Mouse (Mus musculus): Measurements from ENCODE around the gene Il5ra.

Il5ra gene

GRCm38 (mm10) chr6:106738229-106738628 is 10.6 kb downstream of the Il5ra start:
- no peak for DNase-seq (ENCODE audit: low read depth, low spot score)

DNA sequence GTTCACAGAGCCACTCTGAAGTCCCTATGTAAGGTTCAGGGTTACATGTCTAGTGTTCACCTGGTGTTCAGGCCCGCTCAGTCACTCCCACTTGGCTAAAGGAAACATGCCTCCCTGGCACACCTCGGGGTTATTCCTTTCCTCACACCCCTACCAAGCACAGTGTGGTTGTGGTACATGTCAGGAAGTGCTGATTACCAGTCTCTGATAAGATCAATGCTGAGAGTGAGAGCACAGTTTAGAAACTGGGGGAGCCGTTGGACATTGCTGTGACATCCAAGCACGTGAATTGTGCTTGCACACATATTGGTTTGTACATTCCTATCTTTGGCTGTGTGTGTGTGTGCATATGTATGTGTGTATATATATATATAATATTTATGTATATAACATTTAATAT is 16.3 kb downstream of the Il5ra start:
- DNase-seq (ENCODE audit: low read depth, low spot score): no peak

- no peak for DNase-seq (ENCODE audit: low read depth, low spot score)
These were observed 19.0 kb downstream of the Il5ra start for GRCm38 (mm10) chr6:106729682-106730314.

- no peak for DNase-seq (ENCODE audit: low read depth, low spot score)
These were observed 21.1 kb downstream of the Il5ra start for GRCm38 (mm10) chr6:106727703-106728102.

DNA sequence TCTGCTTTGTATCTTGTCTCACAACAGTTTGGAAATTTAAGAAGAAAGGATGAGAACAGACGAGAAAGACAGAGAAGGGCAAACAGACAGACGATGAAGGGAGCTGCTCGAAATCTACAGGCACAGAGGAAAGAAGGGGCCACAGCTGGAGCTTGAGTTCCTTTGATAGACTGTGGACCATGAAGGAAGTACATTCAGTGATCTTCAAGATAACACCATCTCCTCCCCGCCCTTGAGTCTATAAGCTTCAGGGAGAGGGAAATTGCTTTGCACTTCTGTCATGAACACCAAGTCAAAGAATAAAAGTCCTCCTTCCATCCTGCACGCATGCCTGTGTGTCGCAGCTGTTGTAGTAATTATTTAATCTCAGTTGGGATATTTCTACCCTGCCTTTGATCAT is 22.8 kb downstream of the Il5ra start:
- DNase-seq (ENCODE audit: low read depth, low spot score): no peak

GRCm38 (mm10) chr6:106725642-106726041 is 23.2 kb downstream of the Il5ra start:
- no peak for DNase-seq (ENCODE audit: low read depth, low spot score)

- no peak for DNase-seq (ENCODE audit: low read depth, low spot score)
These were observed 43.3 kb downstream of the Il5ra start for GRCm38 (mm10) chr6:106705506-106706035.

GRCm38 (mm10) chr6:106701931-106702330 is 46.9 kb downstream of the Il5ra start:
- no peak for DNase-seq (ENCODE audit: low read depth, low spot score)

GRCm38 (mm10) chr6:106675581-106675980 is 73.3 kb downstream of the Il5ra start:
- no peak for DNase-seq (ENCODE audit: low read depth, low spot score)

- DNase-seq (ENCODE audit: low read depth, low spot score): no peak
These were observed 84.8 kb downstream of the Il5ra start for GRCm38 (mm10) chr6:106663780-106664651.

All from c-Kit-negative CD71-positive TER-119-positive erythroid progenitor cells, embryonic 14.5 days (primary cell).